Mouse (Mus musculus): ENCODE data around the gene Fbl. TPM values are rescaled to one million over a fixed set of nuclear protein-coding genes. Genes with fewer than 3 reads are reported as not detected.
"Not testable (repeated sequence)": the region's sequence is repeated elsewhere in the genome, so short reads cannot be mapped to it uniquely, and the experiment has no call there.

Fbl gene
- polyA plus RNA-seq, 1 experiment from 2014 or later: 93.9 TPM

GRCm38 (mm10) chr7:28208396-28208987 lies 39.0 kb downstream of the Fbl start:
- peak overlapping the region; percentile 50 for H3K4me2 ChIP-seq (ENCODE audit: low read depth, low read length)
- peak overlapping the region; percentile 33 for H3K4me3 ChIP-seq (ENCODE audit: low read length)
- H3K27me3 ChIP-seq (replicated peaks; ENCODE audit: control insufficient read depth, insufficient read depth, low read length): no peaks in the 10 kb centered on the region
- peak; percentile 23; the same call in 1 of the 2 replicates for ATAC-seq
- no peak overlapping the region for H3K27ac ChIP-seq (ENCODE audit: low read length)
- no peaks in the 10 kb centered on the region for H3K36me3 ChIP-seq (ENCODE audit: control insufficient read depth, insufficient read depth, low read length)
- no peaks in the 10 kb centered on the region for H3K9me3 ChIP-seq (ENCODE audit: control insufficient read depth, low read length)
- WGBS: 35% methylated on average over 12 of the region's 12 CpGs
- no peaks in the 10 kb centered on the region for H3K4me1 ChIP-seq (ENCODE audit: control insufficient read depth, insufficient read depth, low read length)
- H3K9ac ChIP-seq (ENCODE audit: low read depth, low read length): peak overlapping the region; percentile 58

GRCm38 (mm10) chr7:28208988-28209508 lies 39.5 kb downstream of the Fbl start:
- peak; percentile 85 for ATAC-seq
- Histone ChIP-seq H3K9me3 (ENCODE audit: control insufficient read depth, low read length) (no peaks in the 10 kb centered on the region), H3K4me3 (ENCODE audit: low read length) (peak overlapping the region; percentile 33), H3K36me3 (ENCODE audit: control insufficient read depth, insufficient read depth, low read length) (no peaks in the 10 kb centered on the region), H3K4me1 (ENCODE audit: control insufficient read depth, insufficient read depth, low read length) (no peaks in the 10 kb centered on the region), H3K27ac (ENCODE audit: low read length) (peak overlapping the region; percentile 20; the same call in 1 of the 2 replicates), H3K27me3 (replicated peaks; ENCODE audit: control insufficient read depth, insufficient read depth, low read length) (no peaks in the 10 kb centered on the region), H3K9ac (ENCODE audit: low read depth, low read length) (peak overlapping the region; percentile 58), H3K4me2 (ENCODE audit: low read depth, low read length) (peak overlapping the region; percentile 50)
- 47% methylated on average over 19 of the region's 19 CpGs for WGBS

GRCm38 (mm10) chr7:28210731-28211130 lies 41.2 kb downstream of the Fbl start:
- no peak overlapping the region for H3K4me3 ChIP-seq (ENCODE audit: low read length)
- no peaks in the 10 kb centered on the region for H3K36me3 ChIP-seq (ENCODE audit: control insufficient read depth, insufficient read depth, low read length)
- ATAC-seq: no peak
- H3K4me2 ChIP-seq (ENCODE audit: low read depth, low read length): no peak overlapping the region
- WGBS: 45% methylated on average over 5 of the region's 5 CpGs
- H3K27ac ChIP-seq (ENCODE audit: low read length): no peak overlapping the region
- no peaks in the 10 kb centered on the region for H3K4me1 ChIP-seq (ENCODE audit: control insufficient read depth, insufficient read depth, low read length)
- H3K27me3 ChIP-seq (replicated peaks; ENCODE audit: control insufficient read depth, insufficient read depth, low read length): no peaks in the 10 kb centered on the region
- no peaks in the 10 kb centered on the region for H3K9me3 ChIP-seq (ENCODE audit: control insufficient read depth, low read length)
- H3K9ac ChIP-seq (ENCODE audit: low read depth, low read length): no peak overlapping the region

- Histone ChIP-seq H3K9ac (ENCODE audit: low read depth, low read length) (no peak overlapping the region), H3K4me2 (ENCODE audit: low read depth, low read length) (no peak overlapping the region), H3K27me3 (replicated peaks; ENCODE audit: control insufficient read depth, insufficient read depth, low read length) (no peaks in the 10 kb centered on the region), H3K9me3 (ENCODE audit: control insufficient read depth, low read length) (no peaks in the 10 kb centered on the region), H3K36me3 (ENCODE audit: control insufficient read depth, insufficient read depth, low read length) (no peaks in the 10 kb centered on the region), H3K4me3 (ENCODE audit: low read length) (no peak overlapping the region), H3K27ac (ENCODE audit: low read length) (no peak overlapping the region), H3K4me1 (ENCODE audit: control insufficient read depth, insufficient read depth, low read length) (no peaks in the 10 kb centered on the region)
- 38% methylated on average over 10 of the region's 10 CpGs for WGBS
- no peak for ATAC-seq
Measured at GRCm38 (mm10) chr7:28214142-28214541, 44.6 kb downstream of the Fbl start.

- not testable (repeated sequence) for H3K4me2 ChIP-seq (ENCODE audit: low read depth, low read length); H3K9me3 ChIP-seq (ENCODE audit: control insufficient read depth, low read length); H3K27me3 ChIP-seq (replicated peaks; ENCODE audit: control insufficient read depth, insufficient read depth, low read length); H3K9ac ChIP-seq (ENCODE audit: low read depth, low read length); H3K4me1 ChIP-seq (ENCODE audit: control insufficient read depth, insufficient read depth, low read length); H3K36me3 ChIP-seq (ENCODE audit: control insufficient read depth, insufficient read depth, low read length); H3K4me3 ChIP-seq (ENCODE audit: low read length); H3K27ac ChIP-seq (ENCODE audit: low read length); ATAC-seq
- 90% methylated on average over 2 of the region's 2 CpGs for WGBS
Measured at GRCm38 (mm10) chr7:28215950-28216349, 46.4 kb downstream of the Fbl start.

- H3K27ac ChIP-seq (ENCODE audit: low read length); H3K27me3 ChIP-seq (replicated peaks; ENCODE audit: control insufficient read depth, insufficient read depth, low read length); H3K36me3 ChIP-seq (ENCODE audit: control insufficient read depth, insufficient read depth, low read length); ATAC-seq; H3K4me2 ChIP-seq (ENCODE audit: low read depth, low read length); H3K4me1 ChIP-seq (ENCODE audit: control insufficient read depth, insufficient read depth, low read length); H3K9me3 ChIP-seq (ENCODE audit: control insufficient read depth, low read length); H3K4me3 ChIP-seq (ENCODE audit: low read length); H3K9ac ChIP-seq (ENCODE audit: low read depth, low read length): not testable (repeated sequence)
- 88% methylated on average over 9 of the region's 13 CpGs for WGBS
Measured at GRCm38 (mm10) chr7:28217811-28218210, 48.3 kb downstream of the Fbl start.

GRCm38 (mm10) chr7:28218951-28219740 lies 49.6 kb downstream of the Fbl start:
- H3K9me3 ChIP-seq (ENCODE audit: control insufficient read depth, low read length); H3K27me3 ChIP-seq (replicated peaks; ENCODE audit: control insufficient read depth, insufficient read depth, low read length); H3K4me2 ChIP-seq (ENCODE audit: low read depth, low read length); H3K4me3 ChIP-seq (ENCODE audit: low read length); H3K36me3 ChIP-seq (ENCODE audit: control insufficient read depth, insufficient read depth, low read length); H3K4me1 ChIP-seq (ENCODE audit: control insufficient read depth, insufficient read depth, low read length); ATAC-seq; H3K9ac ChIP-seq (ENCODE audit: low read depth, low read length); H3K27ac ChIP-seq (ENCODE audit: low read length): not testable (repeated sequence)
- 86% methylated on average over 18 of the region's 20 CpGs for WGBS

- not testable (repeated sequence) for H3K27me3 ChIP-seq (replicated peaks; ENCODE audit: control insufficient read depth, insufficient read depth, low read length); H3K9me3 ChIP-seq (ENCODE audit: control insufficient read depth, low read length); H3K36me3 ChIP-seq (ENCODE audit: control insufficient read depth, insufficient read depth, low read length); H3K4me2 ChIP-seq (ENCODE audit: low read depth, low read length); H3K27ac ChIP-seq (ENCODE audit: low read length); H3K4me1 ChIP-seq (ENCODE audit: control insufficient read depth, insufficient read depth, low read length); ATAC-seq; H3K9ac ChIP-seq (ENCODE audit: low read depth, low read length); H3K4me3 ChIP-seq (ENCODE audit: low read length)
- WGBS: 77% methylated on average over 4 of the region's 4 CpGs
Measured at GRCm38 (mm10) chr7:28226836-28227235, 57.3 kb downstream of the Fbl start.

GRCm38 (mm10) chr7:28227421-28227820 lies 57.9 kb downstream of the Fbl start:
- H3K27me3 ChIP-seq (replicated peaks; ENCODE audit: control insufficient read depth, insufficient read depth, low read length); ATAC-seq: not testable (repeated sequence)
- WGBS: 90% methylated on average over 4 of the region's 4 CpGs

More at GRCm38 (mm10) chr7:28227421-28227820, 57.9 kb downstream of the Fbl start:
- not testable (repeated sequence) for H3K27ac ChIP-seq (ENCODE audit: low read length); H3K9me3 ChIP-seq (ENCODE audit: control insufficient read depth, low read length); H3K4me3 ChIP-seq (ENCODE audit: low read length); H3K4me2 ChIP-seq (ENCODE audit: low read depth, low read length); H3K36me3 ChIP-seq (ENCODE audit: control insufficient read depth, insufficient read depth, low read length); H3K4me1 ChIP-seq (ENCODE audit: control insufficient read depth, insufficient read depth, low read length); H3K9ac ChIP-seq (ENCODE audit: low read depth, low read length)
